Mouse (Mus musculus) regulatory T cell (primary cell): ENCODE measurements around the gene Zfp781.
"Not testable (repeated sequence)": the region's sequence is repeated elsewhere in the genome, so short reads cannot be mapped to it uniquely, and the experiment has no call there.

Experiments
- in situ Hi-C: fragments of 300-600 bp; cut with MboI, MseI; formaldehyde crosslinking; loops from one replicate; pipeline ENCODE4 v1.15.1; 2025; ENCODE audit warnings: high pct_unique_total_duplicates

Zfp781 gene

GRCm38 (mm10) chr10:81929842-81930743, at the start of gene Zfp781:
Zfp781 (minus strand) TSS chr10:81930480.
- in situ Hi-C loops, result loop anchor here (5.0 to 10.0 kb wide), 2 partner anchors 155 to 163 kb away; partner anchors contain the start of gene BC024063

GRCm38 (mm10) chr10:81978365-81979003, 48.2 kb upstream of the Zfp781 start:
- in situ Hi-C loops, result not testable (repeated sequence)

GRCm38 (mm10) chr10:81930744-81931118, 451 bp upstream of the Zfp781 start:
- in situ Hi-C loops, result not testable (repeated sequence)

- in situ Hi-C loops, result loop anchor here (5.0 kb wide), 1 partner anchor 134 kb away; no protein-coding TSS in a partner anchor
Observed at GRCm38 (mm10) chr10:81863409-81864407, 66.6 kb downstream of the Zfp781 start, which contains the start of gene Gm32687. Gm32687 (plus strand) TSS chr10:81863934.
